In the genomic region with DNA sequence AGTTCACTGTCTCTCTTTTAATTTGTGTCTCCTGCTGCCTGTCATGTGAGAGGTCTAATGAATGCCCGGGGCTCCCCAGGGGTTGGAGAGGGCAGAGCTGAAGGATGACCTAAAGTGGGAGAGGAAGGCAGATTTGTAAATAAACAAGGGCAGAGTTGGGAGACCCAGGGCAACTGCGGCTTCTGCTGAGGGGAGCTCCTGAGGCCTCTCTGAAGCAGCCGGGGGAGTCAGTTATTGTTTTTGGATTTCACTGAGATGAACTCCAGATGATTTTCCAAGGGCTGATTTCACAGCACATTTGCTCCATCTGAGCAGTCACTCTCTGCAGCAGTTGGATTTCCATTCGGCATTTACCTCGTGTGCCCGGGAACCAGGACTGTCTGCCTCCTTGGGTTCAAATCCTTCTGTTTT, we compare ENCODE assay signal across 13 mouse cellular contexts.
DNase-seq lines count a peak whose midpoint lies in the region; ATAC-seq lines count a peak whose summit lies in the region.
"Had no signal": no experiment of that assay in that cellular context is flagged by ENCODE, and none has a peak within 500 bp of the region (broad histone marks: within the 10 kb centered on the region; RNA-seq: fewer than 3 reads in every experiment).

No protein-coding gene starts in this region.

- no peaks in the 10 kb centered on the region for H3K36me3 ChIP-seq in hindbrain, embryonic 12.5 days
- H3K36me3 ChIP-seq in hindbrain, embryonic 14.5 days (replicated peaks; ENCODE audit: control insufficient read depth, insufficient read depth), result no peaks in the 10 kb centered on the region
- no peaks in the 10 kb centered on the region for H3K36me3 ChIP-seq in embryonic facial prominence, embryonic 11.5 days (replicated peaks; ENCODE audit: control insufficient read depth, insufficient read depth, low read depth, low read length)
- H3K36me3 ChIP-seq in limb, embryonic 15.5 days, result no peaks in the 10 kb centered on the region
- H3K36me3 ChIP-seq: neural tube, embryonic 12.5 days had no signal

- peaks cover 4% of the 10 kb centered on the region; the same call in 1 of the 2 replicates for H3K9me3 ChIP-seq in hindbrain, embryonic 12.5 days (replicated peaks)
- no peaks in the 10 kb centered on the region for H3K9me3 ChIP-seq in hindbrain, embryonic 14.5 days (ENCODE audit: control insufficient read depth, low read length)
- H3K9me3 ChIP-seq in embryonic facial prominence, embryonic 11.5 days (replicated peaks; ENCODE audit: control insufficient read depth, low read length), result no peaks in the 10 kb centered on the region
- H3K9me3 ChIP-seq in limb, embryonic 15.5 days, result no peaks in the 10 kb centered on the region
- H3K9me3 ChIP-seq: neural tube, embryonic 12.5 days had no signal

- no peak overlapping the region for H3K9ac ChIP-seq in hindbrain, embryonic 12.5 days
- no peak overlapping the region for H3K9ac ChIP-seq in hindbrain, embryonic 14.5 days
- H3K9ac ChIP-seq in embryonic facial prominence, embryonic 11.5 days (replicated peaks; ENCODE audit: low read length), result no peak overlapping the region
- no peak overlapping the region for H3K9ac ChIP-seq in limb, embryonic 15.5 days
- H3K9ac ChIP-seq: liver, embryonic 14.5 days; neural tube, embryonic 12.5 days had no signal

- H3K4me3 ChIP-seq in hindbrain, embryonic 12.5 days, result no peak overlapping the region
- no peak overlapping the region for H3K4me3 ChIP-seq in hindbrain, embryonic 14.5 days (replicated peaks; ENCODE audit: low read length)
- no peak overlapping the region for H3K4me3 ChIP-seq in embryonic facial prominence, embryonic 11.5 days (ENCODE audit: low read depth, low read length)
- H3K4me3 ChIP-seq in limb, embryonic 15.5 days, result no peak overlapping the region
- H3K4me3 ChIP-seq: neural tube, embryonic 12.5 days had no signal

- ATAC-seq in hindbrain, embryonic 12.5 days (ENCODE audit: low FRiP score), result no peak
- no peak for ATAC-seq in hindbrain, embryonic 14.5 days (ENCODE audit: low FRiP score)
- 0 out of 2 replicates have a peak, but pooled peaks have one; percentile 20 for ATAC-seq in embryonic facial prominence, embryonic 11.5 days (replicated peaks; ENCODE audit: insufficient number of reproducible peaks, low FRiP score, low TSS enrichment, low read depth)
- ATAC-seq in limb, embryonic 15.5 days (ENCODE audit: insufficient number of reproducible peaks, low FRiP score, low TSS enrichment, low read depth), result peak; percentile 64
- no peak for ATAC-seq in granulocyte monocyte progenitor cell, adult 5-6 weeks (replicated peaks; ENCODE audit: poor library complexity, severe bottlenecking)

- peaks cover 3% of the 10 kb centered on the region; the same call in 1 of the 2 replicates for H3K27me3 ChIP-seq in hindbrain, embryonic 12.5 days
- H3K27me3 ChIP-seq in hindbrain, embryonic 14.5 days (ENCODE audit: control insufficient read depth, insufficient read depth, low read length), result no peaks in the 10 kb centered on the region
- H3K27me3 ChIP-seq in embryonic facial prominence, embryonic 11.5 days (ENCODE audit: control insufficient read depth, insufficient read depth, low read length), result no peaks in the 10 kb centered on the region
- no peaks in the 10 kb centered on the region for H3K27me3 ChIP-seq in limb, embryonic 15.5 days
- H3K27me3 ChIP-seq: neural tube, embryonic 12.5 days had no signal

- H3K4me2 ChIP-seq in hindbrain, embryonic 12.5 days (replicated peaks), result no peak overlapping the region
- no peak overlapping the region for H3K4me2 ChIP-seq in hindbrain, embryonic 14.5 days (replicated peaks)
- H3K4me2 ChIP-seq in embryonic facial prominence, embryonic 11.5 days (ENCODE audit: low read depth, low read length), result no peak overlapping the region
- H3K4me2 ChIP-seq in limb, embryonic 15.5 days, result 0 out of 2 replicates have a peak overlapping the region, but pooled peaks have one; percentile 0
- H3K4me2 ChIP-seq: neural tube, embryonic 12.5 days had no signal

- H3K4me1 ChIP-seq in hindbrain, embryonic 12.5 days, result peaks cover 13% of the 10 kb centered on the region
- 0 out of 2 replicates have a peak, but pooled peaks cover 2% of the 10 kb centered on the region for H3K4me1 ChIP-seq in hindbrain, embryonic 14.5 days (replicated peaks; ENCODE audit: control insufficient read depth, insufficient read depth, low read length)
- peaks cover 3% of the 10 kb centered on the region; the same call in 1 of the 2 replicates for H3K4me1 ChIP-seq in embryonic facial prominence, embryonic 11.5 days (ENCODE audit: control insufficient read depth, insufficient read depth, low read length)
- H3K4me1 ChIP-seq in limb, embryonic 15.5 days, result peaks cover 33% of the 10 kb centered on the region
- H3K4me1 ChIP-seq: neural tube, embryonic 12.5 days had no signal

- no peak for DNase-seq in hindbrain, embryonic 14.5 days (ENCODE audit: low spot score)
- peak; percentile 21 for DNase-seq in ovary, postnatal 14 days (ENCODE audit: low spot score)
- no peak for DNase-seq in ovary, postnatal 10 days (ENCODE audit: low spot score)
- DNase-seq in embryonic facial prominence, embryonic 11.5 days (ENCODE audit: low spot score), result peak; percentile 64
- DNase-seq: adrenal gland, postnatal 10 days; cerebellum, postnatal 36 days; gastrocnemius, postnatal 10 days; midbrain, embryonic 14.5 days had no signal

- WGBS in hindbrain, embryonic 12.5 days, result 25% methylated on average over 6 of the region's 6 CpGs
- 31% methylated on average over 6 of the region's 6 CpGs for WGBS in hindbrain, embryonic 14.5 days
- whole genome bisulfite sequencing in embryonic facial prominence, embryonic 11.5 days, result 5% methylated on average over 6 of the region's 6 CpGs
- 21% methylated on average over 6 of the region's 6 CpGs for WGBS in limb, embryonic 15.5 days

- peak overlapping the region; percentile 1; the same call in 1 of the 2 replicates for H3K27ac ChIP-seq in hindbrain, embryonic 12.5 days
- H3K27ac ChIP-seq in hindbrain, embryonic 14.5 days, result no peak overlapping the region
- peak overlapping the region; percentile 42 for H3K27ac ChIP-seq in embryonic facial prominence, embryonic 11.5 days (replicated peaks; ENCODE audit: low read depth, low read length)
- peak overlapping the region; percentile 84 for H3K27ac ChIP-seq in limb, embryonic 15.5 days
- H3K27ac ChIP-seq: liver, embryonic 14.5 days; neural tube, embryonic 12.5 days had no signal

Comparison
In these comparisons a context has a peak if more than half of its experiments do, and no peak if none do; other contexts are left out.
1. DNase-seq: peak in ovary, postnatal 14 days (single experiment) and embryonic facial prominence, embryonic 11.5 days (single experiment); none in hindbrain, embryonic 14.5 days (single experiment) and ovary, postnatal 10 days (single experiment).
2. ATAC-seq: peak in embryonic facial prominence, embryonic 11.5 days (single experiment) and limb, embryonic 15.5 days (single experiment); none in hindbrain, embryonic 12.5 days (single experiment), hindbrain, embryonic 14.5 days (single experiment) and granulocyte monocyte progenitor cell, adult 5-6 weeks (single experiment).